8 mouse cellular contexts compared by ENCODE assay signal in the genomic region with DNA sequence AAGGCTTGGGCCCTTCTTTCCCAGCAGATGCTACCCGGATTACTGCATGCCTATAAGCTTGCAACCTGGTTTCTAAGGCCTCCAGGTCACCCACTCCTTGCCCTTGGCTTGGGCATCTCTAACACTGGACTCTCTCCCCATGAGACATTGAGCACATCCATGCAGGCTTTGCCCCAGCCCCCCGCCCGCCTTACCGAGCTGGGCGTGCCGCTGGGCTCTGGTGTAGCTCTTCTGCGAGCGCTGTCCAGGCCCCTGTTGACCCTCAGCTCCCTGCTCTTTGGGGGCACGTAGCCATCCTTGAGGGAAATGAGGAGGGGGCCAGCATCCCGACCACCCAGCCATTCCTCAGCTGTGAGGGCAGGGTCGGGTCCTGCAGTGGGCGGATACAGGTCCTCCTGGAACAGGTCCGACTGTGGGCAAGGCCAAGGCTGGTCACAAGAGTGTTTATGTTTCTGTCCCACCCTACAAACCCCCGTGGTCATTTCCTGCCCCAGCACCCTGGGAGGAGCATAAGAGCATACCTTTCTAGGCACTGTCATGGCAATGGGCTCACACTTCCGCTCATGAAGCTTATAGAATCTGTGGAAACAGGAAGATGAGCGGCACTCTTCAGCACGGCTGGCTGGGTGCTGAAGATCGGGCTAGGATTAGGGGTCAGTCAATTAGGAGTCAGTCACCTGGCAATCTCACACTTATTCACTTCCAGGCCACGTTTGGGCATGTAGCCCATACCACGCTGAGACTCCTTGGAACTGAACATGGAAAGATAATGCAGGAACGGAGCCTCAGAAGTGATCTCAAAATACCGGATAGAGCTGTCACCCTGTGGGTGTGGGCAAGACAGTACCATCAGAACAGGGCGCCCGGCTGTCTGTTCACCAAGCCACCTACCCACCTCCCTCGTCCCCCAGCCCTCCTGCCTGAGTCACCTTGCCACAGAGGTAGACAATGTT. TPM values are rescaled to one million over a fixed set of nuclear protein-coding genes. Genes with fewer than 3 reads are reported as not detected.
A peak's percentile ranks its signal among the peaks of the same experiment; 100 is the strongest.
DNase-seq lines count a peak whose midpoint lies in the region; ATAC-seq lines count a peak whose summit lies in the region.

No protein-coding gene starts in this region.

- H3K4me3 ChIP-seq in kidney, embryonic 15.5 days (replicated peaks), result no peak overlapping the region
- H3K4me3 ChIP-seq in embryonic facial prominence, embryonic 15.5 days (replicated peaks), result no peak overlapping the region

- no peak overlapping the region for H3K9ac ChIP-seq in kidney, embryonic 15.5 days
- H3K9ac ChIP-seq in embryonic facial prominence, embryonic 15.5 days, result no peak overlapping the region

- peaks cover 17% of the 10 kb centered on the region; the same call in 1 of the 2 replicates for H3K36me3 ChIP-seq in kidney, embryonic 15.5 days
- H3K36me3 ChIP-seq in embryonic facial prominence, embryonic 15.5 days, result peaks cover 6% of the 10 kb centered on the region; the same call in 1 of the 2 replicates

- WGBS in kidney, embryonic 15.5 days, result 82% methylated on average over 25 of the region's 25 CpGs
- WGBS in embryonic facial prominence, embryonic 15.5 days, result 80% methylated on average over 25 of the region's 25 CpGs

- peaks cover 35% of the 10 kb centered on the region for H3K27me3 ChIP-seq in kidney, embryonic 15.5 days
- 0 out of 2 replicates have a peak, but pooled peaks cover 10% of the 10 kb centered on the region for H3K27me3 ChIP-seq in embryonic facial prominence, embryonic 15.5 days

- H3K9me3 ChIP-seq in kidney, embryonic 15.5 days (replicated peaks), result no peaks in the 10 kb centered on the region
- no peaks in the 10 kb centered on the region for H3K9me3 ChIP-seq in embryonic facial prominence, embryonic 15.5 days (replicated peaks)

- no peak overlapping the region for H3K4me2 ChIP-seq in kidney, embryonic 15.5 days
- H3K4me2 ChIP-seq in embryonic facial prominence, embryonic 15.5 days (replicated peaks), result 0 out of 2 replicates have a peak overlapping the region, but pooled peaks have one; percentile 33

- H3K4me1 ChIP-seq in kidney, embryonic 15.5 days, result peaks cover 38% of the 10 kb centered on the region
- H3K4me1 ChIP-seq in embryonic facial prominence, embryonic 15.5 days, result peaks cover 30% of the 10 kb centered on the region

- peak; percentile 63 for DNase-seq in cerebellum, adult 11-12 months
- DNase-seq in cerebellum, adult 8-10 months, result no peak
- DNase-seq in kidney, adult 11 months, result peak; percentile 16
- peak; percentile 39 for DNase-seq in CD4-positive helper T cell, adult 2 months (ENCODE audit: low read depth, low spot score)
- DNase-seq in testis, postnatal 10 days (ENCODE audit: low spot score), result no peak
- DNase-seq in right cerebral cortex, postnatal 14 days, result no peak

- ATAC-seq in kidney, embryonic 15.5 days (replicated peaks; ENCODE audit: low FRiP score), result no peak
- no peak for ATAC-seq in embryonic facial prominence, embryonic 15.5 days (ENCODE audit: insufficient number of reproducible peaks, low FRiP score, low TSS enrichment, low read depth)

- H3K27ac ChIP-seq in kidney, embryonic 15.5 days, result no peak overlapping the region
- no peak overlapping the region for H3K27ac ChIP-seq in embryonic facial prominence, embryonic 15.5 days (replicated peaks)

RNA-seq across cellular contexts. Expression of gene Slx1b, which starts 4.8 kb away (rescaled TPM):
- polyA plus RNA-seq in kidney, embryonic 15.5 days (2015; fragmentation: Nextera tagmentation; extraction: Ambion mirVana), result 12.9 and 13.1 TPM in 2 replicates
- polyA plus RNA-seq in embryonic facial prominence, embryonic 15.5 days (2015; fragmentation: Nextera tagmentation; extraction: Ambion mirVana), result 9.8 and 12.5 TPM in 2 replicates

RNA-seq across cellular contexts. Expression of gene Bola2, which starts 5.1 kb away (rescaled TPM):
- polyA plus RNA-seq in kidney, embryonic 15.5 days (2015; fragmentation: Nextera tagmentation; extraction: Ambion mirVana), result 144 and 146 TPM in 2 replicates
- polyA plus RNA-seq in embryonic facial prominence, embryonic 15.5 days (2015; fragmentation: Nextera tagmentation; extraction: Ambion mirVana), result 121 TPM in 2 replicates

RNA-seq across cellular contexts. Expression of gene Coro1a, which starts 7.2 kb away (rescaled TPM):
- 17.9 and 24.3 TPM in 2 replicates for polyA plus RNA-seq in kidney, embryonic 15.5 days (2015; fragmentation: Nextera tagmentation; extraction: Ambion mirVana)
- 43.8 and 44.7 TPM in 2 replicates for polyA plus RNA-seq in embryonic facial prominence, embryonic 15.5 days (2015; fragmentation: Nextera tagmentation; extraction: Ambion mirVana)

RNA-seq across cellular contexts. Expression of gene Sult1a1, which starts 24.1 kb away (rescaled TPM):
- 6.2 and 8.3 TPM in 2 replicates for polyA plus RNA-seq in kidney, embryonic 15.5 days (2015; fragmentation: Nextera tagmentation; extraction: Ambion mirVana)
- polyA plus RNA-seq in embryonic facial prominence, embryonic 15.5 days (2015; fragmentation: Nextera tagmentation; extraction: Ambion mirVana), result 10.0 and 12.2 TPM in 2 replicates

RNA-seq across cellular contexts. Expression of gene Sgf29, which starts 51.2 kb away (rescaled TPM):
- 48.2 and 55.0 TPM in 2 replicates for polyA plus RNA-seq in kidney, embryonic 15.5 days (2015; fragmentation: Nextera tagmentation; extraction: Ambion mirVana)
- polyA plus RNA-seq in embryonic facial prominence, embryonic 15.5 days (2015; fragmentation: Nextera tagmentation; extraction: Ambion mirVana), result 43.4 and 49.5 TPM in 2 replicates

Comparison
In these comparisons a context has a peak if more than half of its experiments do, and no peak if none do; other contexts are left out.
1. DNase-seq: peak in cerebellum, adult 11-12 months (single experiment), kidney, adult 11 months (single experiment) and CD4-positive helper T cell, adult 2 months (single experiment); none in cerebellum, adult 8-10 months (single experiment), testis, postnatal 10 days (single experiment) and right cerebral cortex, postnatal 14 days (single experiment).